Mouse (Mus musculus) brain, adult 2 months (tissue): ENCODE measurements around the gene Gabrr3.
"Not testable (repeated sequence)": the region's sequence is repeated elsewhere in the genome, so short reads cannot be mapped to it uniquely, and the experiment has no call there.

Experiments
- DNase-seq: peaks from one replicate; pipeline ENCODE4 v3.0.0; 2011; ENCODE audit warnings: low read depth, low spot score

The Gabrr3 gene

GRCm38 (mm10) chr16:59407032-59407431 lies at the start of gene Gabrr3:
Gabrr3 (plus strand) TSS chr16:59407332.
- no peak for DNase-seq

- no peak for DNase-seq
These were observed 43.2 kb upstream of the Gabrr3 start, which contains the start of gene Olfr209 for GRCm38 (mm10) chr16:59363893-59364292. Olfr209 (minus strand) TSS chr16:59363993.

GRCm38 (mm10) chr16:59393300-59393699 lies 13.8 kb upstream of the Gabrr3 start:
- DNase-seq, result peak; percentile 90

GRCm38 (mm10) chr16:59401102-59401501 lies 6.0 kb upstream of the Gabrr3 start:
- DNase-seq, result peak; percentile 17

- DNase-seq, result no peak
These were observed 5.1 kb upstream of the Gabrr3 start for GRCm38 (mm10) chr16:59401985-59402384.

DNA sequence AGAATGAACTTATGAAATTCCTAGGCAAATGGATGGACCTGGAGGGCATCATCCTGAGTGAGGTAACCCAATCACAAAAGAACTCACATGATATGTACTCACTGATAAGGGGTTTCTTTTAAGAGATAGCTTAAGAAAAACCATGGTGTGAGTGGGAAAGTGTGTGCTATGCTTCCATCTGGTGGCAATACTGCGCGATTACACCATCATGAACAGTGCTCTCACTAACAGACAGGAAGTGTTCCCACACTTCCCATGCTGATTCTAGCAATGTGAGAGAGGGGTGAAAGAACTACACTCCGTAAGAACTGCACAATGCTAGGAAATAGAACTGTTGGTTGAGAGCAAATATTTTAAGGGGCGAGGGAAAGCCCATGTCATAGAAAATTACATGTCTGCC lies 3.4 kb upstream of the Gabrr3 start:
- DNase-seq, result peak; percentile 76

DNA sequence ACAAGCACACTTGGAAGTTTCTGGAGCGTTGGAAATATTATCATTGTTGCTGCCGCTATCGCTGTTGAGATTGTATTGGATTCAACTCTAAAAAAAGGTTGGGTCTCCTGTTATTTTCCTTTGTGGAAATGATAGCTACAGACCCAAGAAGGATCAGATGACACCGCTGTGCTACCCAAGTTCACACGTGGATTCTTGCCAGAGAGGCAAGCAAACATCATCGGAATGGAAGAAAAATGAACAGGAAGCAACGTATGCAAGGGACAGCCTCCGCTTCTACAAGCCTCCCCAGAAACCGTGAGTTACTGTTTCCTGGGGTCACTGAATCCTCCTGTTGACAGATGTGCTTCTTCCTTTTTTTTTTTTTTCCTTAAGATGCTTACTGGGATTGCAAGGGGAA lies 2.3 kb upstream of the Gabrr3 start:
- no peak for DNase-seq

- no peak for DNase-seq
These were observed 2.2 kb downstream of the Gabrr3 start for GRCm38 (mm10) chr16:59409341-59409748.

- DNase-seq, result no peak
These were observed 2.7 kb downstream of the Gabrr3 start for GRCm38 (mm10) chr16:59409800-59410199.

- DNase-seq, result no peak
These were observed 6.3 kb downstream of the Gabrr3 start for GRCm38 (mm10) chr16:59413475-59413874.

- no peak for DNase-seq
These were observed 13.2 kb downstream of the Gabrr3 start for GRCm38 (mm10) chr16:59420237-59420866.

- DNase-seq, result peak; percentile 85
These were observed 13.7 kb downstream of the Gabrr3 start for GRCm38 (mm10) chr16:59420867-59421251.

DNA sequence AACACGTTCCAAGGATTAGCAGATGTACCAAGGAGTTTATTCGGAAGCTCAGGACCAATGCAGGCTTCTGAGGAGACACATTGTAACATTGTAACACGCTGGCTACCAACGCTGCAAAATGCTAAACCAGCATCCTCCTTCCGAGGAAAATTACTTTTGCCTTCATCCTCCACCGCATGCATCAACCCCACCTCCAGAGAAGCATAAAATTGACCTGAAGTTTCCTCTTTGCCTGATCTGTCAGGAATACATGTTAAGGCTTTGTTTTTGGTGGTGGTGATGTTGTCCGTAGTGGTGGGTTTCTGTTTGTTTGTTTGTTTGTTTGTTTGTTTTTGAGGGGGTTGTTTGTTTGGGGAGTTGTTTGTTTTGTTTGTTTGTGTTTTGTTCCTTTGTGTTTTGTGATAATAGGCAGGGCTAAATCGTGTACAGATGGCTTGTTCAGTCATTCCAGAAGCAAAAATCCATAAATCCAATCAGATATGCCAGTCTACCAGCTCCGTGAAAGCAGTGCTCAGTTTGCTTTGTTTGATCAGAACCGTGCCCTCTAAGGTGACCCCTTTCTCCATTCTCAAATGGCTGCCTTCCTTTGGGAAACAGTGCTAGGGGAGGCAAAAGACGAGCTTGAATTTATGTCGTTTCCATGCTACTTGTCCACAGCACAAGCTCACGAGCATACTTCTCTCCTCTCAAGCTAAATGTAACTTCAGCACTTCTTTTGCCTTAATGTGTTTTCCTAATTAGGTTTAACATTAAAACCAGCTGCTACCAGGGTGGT lies 14.6 kb downstream of the Gabrr3 start:
- no peak for DNase-seq

DNA sequence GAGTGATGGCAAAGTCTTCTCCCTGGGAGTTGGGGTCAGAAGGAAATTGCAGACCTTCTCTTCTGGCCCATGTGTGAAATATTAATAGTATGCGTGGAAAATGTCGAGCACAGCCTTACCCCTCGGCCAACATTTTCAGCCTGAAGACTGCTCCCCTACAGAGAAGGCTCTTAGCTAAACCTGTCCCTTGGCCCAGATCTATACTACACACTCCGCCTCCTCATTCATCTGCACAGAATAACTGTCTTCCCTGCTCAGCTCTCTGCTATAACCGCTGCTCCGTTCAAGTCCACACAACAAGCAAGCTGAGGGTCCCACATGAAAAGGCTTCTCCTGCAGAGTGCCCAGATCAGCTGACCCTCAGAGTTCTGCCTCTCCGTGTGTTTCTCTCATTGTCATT lies 20.8 kb downstream of the Gabrr3 start:
- DNase-seq, result no peak

DNA sequence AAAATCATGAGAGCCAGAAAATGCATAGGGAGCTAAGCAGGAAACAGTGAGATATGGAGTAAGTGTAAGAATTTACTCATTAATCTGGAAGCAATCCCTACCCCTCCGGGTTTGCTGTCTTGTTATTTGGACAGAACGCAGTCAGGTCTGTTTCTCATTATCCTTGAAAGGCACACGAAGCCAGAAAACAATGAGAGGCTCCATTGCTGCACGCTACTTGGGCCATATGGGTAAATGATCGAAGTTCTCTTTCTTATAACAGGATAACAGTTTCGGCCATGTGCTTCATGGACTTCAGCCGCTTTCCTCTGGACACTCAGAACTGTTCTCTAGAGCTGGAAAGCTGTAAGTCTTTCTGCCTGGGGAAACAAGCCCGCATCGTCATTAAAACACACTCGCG lies 26.0 kb downstream of the Gabrr3 start:
- no peak for DNase-seq

DNA sequence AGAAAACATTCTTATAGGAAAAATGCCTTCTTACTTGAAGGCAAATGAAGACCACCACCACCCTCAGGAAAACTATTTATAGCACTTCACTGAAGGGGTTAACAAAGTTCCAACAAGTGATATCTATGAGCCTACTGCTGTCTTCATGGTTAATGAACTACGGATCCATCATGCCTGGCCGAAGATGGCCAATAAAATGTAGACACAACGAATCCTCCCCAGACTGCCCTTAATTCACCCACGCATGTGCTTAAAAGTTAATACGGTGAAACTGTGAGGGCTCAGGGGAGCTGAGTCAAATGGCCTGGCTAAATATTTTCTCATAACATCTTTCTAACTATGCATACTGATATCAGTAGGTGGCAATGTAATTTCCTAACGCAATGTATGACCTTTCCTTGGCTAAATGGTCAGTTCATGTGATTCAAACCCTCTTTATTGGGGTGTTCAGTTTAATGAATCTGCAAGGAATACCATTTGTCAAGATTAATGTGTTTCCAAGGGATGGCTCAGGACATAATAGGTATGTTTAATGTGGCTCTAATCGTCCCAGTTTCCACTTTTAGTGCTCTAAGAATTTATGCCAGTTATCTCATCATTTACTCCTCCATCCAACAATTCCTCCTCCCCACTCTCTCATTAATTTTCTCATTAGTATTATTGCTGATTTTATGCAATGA lies 37.9 kb downstream of the Gabrr3 start:
- no peak for DNase-seq

DNA sequence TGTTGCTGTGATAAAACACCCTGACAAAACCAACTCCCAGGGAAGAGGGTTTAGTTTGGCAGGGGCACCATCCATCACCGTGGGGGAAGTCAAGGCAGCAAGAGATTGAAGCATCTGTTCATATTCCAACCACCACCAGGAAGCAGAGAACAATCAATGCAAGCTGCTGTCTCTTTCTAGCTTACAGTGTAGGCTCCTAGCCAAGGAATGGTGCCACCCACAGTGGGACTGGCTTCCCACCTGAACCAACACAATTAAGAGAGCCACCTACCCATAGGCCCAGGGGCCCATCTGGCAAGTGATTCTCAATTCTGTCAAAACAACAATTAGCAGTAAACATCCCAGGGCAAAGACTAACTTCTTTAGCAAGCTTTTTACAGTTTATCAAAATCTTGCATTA lies 41.0 kb downstream of the Gabrr3 start:
- peak; percentile 35 for DNase-seq

GRCm38 (mm10) chr16:59449092-59449491 lies 42.0 kb downstream of the Gabrr3 start:
- DNase-seq, result no peak

- no peak for DNase-seq
These were observed 44.7 kb downstream of the Gabrr3 start for GRCm38 (mm10) chr16:59451813-59452212.

DNA sequence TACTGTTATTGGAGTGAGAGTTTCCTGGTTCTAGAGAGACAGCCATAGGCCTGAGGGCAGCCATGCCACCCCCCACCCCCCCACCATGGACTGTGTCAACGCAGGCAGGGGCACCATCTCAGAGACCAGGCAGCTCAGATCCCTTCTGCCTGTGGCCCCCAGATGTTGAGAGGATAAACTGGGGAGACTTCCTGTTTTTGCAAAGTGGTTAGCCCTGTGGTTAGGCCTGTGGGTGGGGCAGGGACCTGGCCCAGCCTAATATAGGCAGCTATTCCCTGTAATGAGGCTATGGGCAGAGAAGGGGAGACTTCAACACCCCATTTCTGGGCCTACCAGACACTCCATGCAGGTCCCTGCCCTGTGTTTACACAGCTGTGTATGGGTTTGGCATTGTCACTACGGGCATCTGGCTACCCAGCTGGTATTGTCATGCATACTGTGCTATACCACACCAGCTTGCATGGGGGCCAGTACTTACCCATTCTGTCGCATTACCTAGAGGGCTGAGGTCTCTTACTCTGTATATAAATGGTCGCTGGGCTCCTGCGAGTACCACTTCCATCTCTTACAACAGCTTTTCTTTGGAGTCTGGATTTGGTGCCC lies 52.2 kb downstream of the Gabrr3 start:
- not testable (repeated sequence) for DNase-seq

DNA sequence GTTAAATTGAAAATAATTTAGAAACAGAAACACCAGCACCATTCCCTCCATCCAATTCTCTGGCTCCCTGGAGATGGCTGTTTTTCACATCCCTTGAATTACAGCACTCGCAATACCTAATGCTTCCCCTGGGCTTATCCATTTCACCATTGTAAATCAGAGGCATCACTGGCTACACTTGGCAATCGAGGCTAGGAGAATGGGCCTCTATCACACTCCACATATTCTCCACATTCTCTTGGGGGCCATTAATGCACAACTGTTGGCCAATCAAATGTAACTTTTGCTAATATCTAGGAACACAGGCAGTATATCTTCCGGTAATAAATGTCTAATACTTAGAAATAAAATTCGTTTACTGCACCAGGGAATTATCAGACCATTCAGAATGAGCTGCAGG lies 56.4 kb downstream of the Gabrr3 start:
- no peak for DNase-seq

GRCm38 (mm10) chr16:59463973-59464372 lies 56.8 kb downstream of the Gabrr3 start:
- no peak for DNase-seq
